Mouse (Mus musculus): ENCODE results near the gene Nploc4. TPM values are rescaled to one million over a fixed set of nuclear protein-coding genes. Genes with fewer than 3 reads are reported as not detected.

Nploc4 gene
- total and polyA plus RNA-seq, 3 experiments, result 40.6 to 115 (median 50.4) TPM

GRCm38 (mm10) chr11:120378611-120379540, 58.6 kb downstream of the Nploc4 start, which contains the start of gene Faap100:
Gene Faap100, minus strand, starts transcription at chr11:120378764.
- H3K4me3 ChIP-seq (replicated peaks in 1 of 3; ENCODE audit: low read depth in 2 of 3, low read length in 2 of 3, poor library complexity in 1 of 3), result peak within 1 kb of the TSS; percentile 67 to 76 (median 67)
- H3K27ac ChIP-seq (ENCODE audit: insufficient read depth, low read depth), result peak within 1 kb of the TSS; percentile 29; the same call in 1 of the 2 replicates
- no peaks in the 10 kb centered on the region for H3K27me3 ChIP-seq (replicated peaks)
- no peaks in the 10 kb centered on the region for H3K79me2 ChIP-seq (replicated peaks; ENCODE audit: control insufficient read depth, extremely low read depth, insufficient read depth, poor library complexity, severe bottlenecking)
- H3K9me3 ChIP-seq (replicated peaks; ENCODE audit: low read length), result no peaks in the 10 kb centered on the region
- in situ Hi-C loops (cut with MboI; ENCODE audit: low pct_ligation_motif_present, low pct_unique_long_range_greater_than_20kb, low sequenced_read_pairs) (no loop called here), dilution Hi-C loops (cut with MboI; ENCODE audit: extremely low pct_ligation_motif_present, extremely low pct_unique_long_range_greater_than_20kb, low sequenced_read_pairs) (no loop called here)
- peaks cover 11 to 18% of the 10 kb centered on the region in 2 experiments for H3K4me1 ChIP-seq (ENCODE audit: control insufficient read depth in 1 of 2, insufficient read depth in 2 of 2)
- peak within 1 kb of the TSS; percentile 21; the same call in 1 of the 2 replicates for H3K9ac ChIP-seq (ENCODE audit: insufficient read depth, low read depth)
- no peak for TF ChIP-seq USF2 (conservative IDR thresholded peaks at IDR 0.05; ENCODE audit: low read depth, low read length)
- TF ChIP-seq SIN3A (IDR thresholded peaks at IDR 0.05; ENCODE audit: low read length), result peak; percentile 96; the same call in 1 of the 2 replicates
- TF ChIP-seq NRF1 (IDR thresholded peaks at IDR 0.05; ENCODE audit: low read depth, low read length), result peak; percentile 48; the same call in 1 of the 2 replicates
- TF ChIP-seq HCFC1 (IDR thresholded peaks at IDR 0.05; ENCODE audit: low read depth, low read length), result peak; percentile 84
- TF ChIP-seq POLR2A (IDR thresholded peaks at IDR 0.05; ENCODE audit: low read depth, low read length), result peak; percentile 97
- TF ChIP-seq MAX (IDR thresholded peaks at IDR 0.05; ENCODE audit: low read length), result no peak; the same call in 1 of the 2 replicates
- 0 out of 2 replicates have a peak, but pooled peaks have one; percentile 55 for TF ChIP-seq E2F4 (IDR thresholded peaks at IDR 0.05; ENCODE audit: insufficient replicate concordance, low read depth, low read length)
- peak; percentile 13 for TF ChIP-seq RAD21 (IDR thresholded peaks at IDR 0.05; ENCODE audit: low read depth, low read length)
- TF ChIP-seq RCOR1 (conservative IDR thresholded peaks at IDR 0.05; ENCODE audit: low read depth, low read length), result no peak
- peak; percentile 83; the same call in 1 of the 2 replicates for TF ChIP-seq KAT2A (IDR thresholded peaks at IDR 0.05; ENCODE audit: insufficient replicate concordance, low read length)
- TF ChIP-seq TCF12 (IDR thresholded peaks at IDR 0.05; ENCODE audit: low read depth, low read length), result peak; percentile 68
- TF ChIP-seq MXI1 (IDR thresholded peaks at IDR 0.05; ENCODE audit: low read depth, low read length), result peak; percentile 94
- TF ChIP-seq ZMIZ1 (IDR thresholded peaks at IDR 0.05; ENCODE audit: low read depth, low read length), result peak; percentile 89
- peak in 1 of 2 experiments; percentile 76; a peak in 2 of 4 replicates for TF ChIP-seq CTCF (conservative IDR thresholded peaks at IDR 0.05 in 1 of 2, IDR thresholded peaks at IDR 0.05 in 1 of 2; ENCODE audit: low read depth in 2 of 2, low read length in 2 of 2)
- no peak for TF ChIP-seq UBTF (IDR thresholded peaks at IDR 0.05; ENCODE audit: low read depth, low read length)
- TF ChIP-seq POLR2AphosphoS2 (IDR thresholded peaks at IDR 0.05; ENCODE audit: low read depth, low read length), result peak; percentile 95
- TF ChIP-seq ZC3H11A (IDR thresholded peaks at IDR 0.05; ENCODE audit: low read depth, low read length), result no peak
- TF ChIP-seq NELFE (IDR thresholded peaks at IDR 0.05; ENCODE audit: low read depth, low read length), result peak; percentile 87
- TF ChIP-seq ETS1 (conservative IDR thresholded peaks at IDR 0.05; ENCODE audit: low read depth, low read length), result no peak
- TF ChIP-seq MEF2A (IDR thresholded peaks at IDR 0.05; ENCODE audit: borderline replicate concordance, low read depth, low read length), result 0 out of 2 replicates have a peak, but pooled peaks have one; percentile 43
- no peak for TF ChIP-seq IRF4 (IDR thresholded peaks at IDR 0.05; ENCODE audit: low read depth, low read length)
- TF ChIP-seq TBP (conservative IDR thresholded peaks at IDR 0.05; ENCODE audit: low read depth, low read length), result peak; percentile 53; the same call in 1 of the 2 replicates
- no peak for TF ChIP-seq ZKSCAN1 (IDR thresholded peaks at IDR 0.05; ENCODE audit: borderline replicate concordance, low read depth, low read length)
- peak; percentile 6; the same call in 1 of the 2 replicates for TF ChIP-seq MYC (IDR thresholded peaks at IDR 0.05; ENCODE audit: low read depth, low read length)
- peak; percentile 75 for TF ChIP-seq ELF1 (IDR thresholded peaks at IDR 0.05; ENCODE audit: low read depth, low read length)
- peaks cover 46 to 82% of the 10 kb centered on the region in 2 experiments for H3K36me3 ChIP-seq (replicated peaks in 1 of 2; ENCODE audit: control insufficient read depth in 1 of 2, insufficient read depth in 1 of 2, low read length in 1 of 2)
- H3K4me2 ChIP-seq (ENCODE audit: insufficient read depth, low read depth, poor library complexity, severe bottlenecking), result peak within 1 kb of the TSS; percentile 88
- peak; percentile 94 for DNase-seq (ENCODE audit: extremely low read depth)

Data from CH12.LX (cell line).